Mouse (Mus musculus) brain, embryonic 14.5 days (tissue): Measurements from ENCODE around the gene 1700025G04Rik.

ENCODE experiments used
- CTCF ChIP-seq: fragments of 200-500 bp; IDR thresholded peaks from 2 replicates; pipeline ENCODE4 v1.5.1; 2012; ENCODE audit warnings: inconsistent platforms, mild to moderate bottlenecking, moderate library complexity, borderline replicate concordance; ENCODE audit not compliant: insufficient read depth, insufficient read length; ENCODE audit errors: extremely low read depth
- POLR2A ChIP-seq: fragments of 200-500 bp; IDR thresholded peaks from 2 replicates; pipeline ENCODE4 v1.6.1; 2012; ENCODE audit warnings: mild to moderate bottlenecking, inconsistent platforms, borderline replicate concordance; ENCODE audit not compliant: poor library complexity, insufficient read depth, insufficient read length, severe bottlenecking; ENCODE audit errors: extremely low read depth

DNA sequence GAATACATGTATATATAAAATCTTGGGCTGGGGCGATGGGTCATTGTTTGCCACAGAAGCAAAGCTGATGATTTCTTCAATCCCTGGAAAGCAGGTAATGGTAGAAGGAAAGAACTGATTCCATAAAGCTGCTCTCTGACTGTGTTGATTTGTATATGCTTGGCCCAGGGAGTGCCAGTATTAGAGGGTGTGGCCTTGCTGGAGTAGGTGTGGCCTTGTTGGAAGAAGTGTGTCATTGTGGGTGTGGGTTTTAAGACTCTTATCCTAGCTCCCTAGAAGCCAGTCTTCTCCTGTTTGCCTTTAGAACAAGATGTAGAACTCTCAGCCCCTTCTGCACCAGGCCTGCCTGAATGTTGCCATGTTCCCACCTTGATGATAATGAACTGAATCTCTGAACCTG, 15.3 kb upstream of the 1700025G04Rik start:
- TF ChIP-seq CTCF (no peak), POLR2A (no peak)
